ENCODE assay signal across 18 mouse cellular contexts in genomic region chr12:102622302-102622842, GRCm38 (mm10).
A peak's percentile ranks its signal among the peaks of the same experiment; 100 is the strongest.
DNase-seq lines count a peak whose midpoint lies in the region; ATAC-seq and TF ChIP-seq lines count a peak whose summit lies in the region.
"Had no signal": no experiment of that assay in that cellular context is flagged by ENCODE, and none has a peak within 500 bp of the region (broad histone marks: within the 10 kb centered on the region; RNA-seq: fewer than 3 reads in every experiment).

No protein-coding gene starts in this region.

- intact Hi-C loops in heart, adult 2 months (cut with DNase I) = no loop called here

- TF ChIP-seq EP300 in heart, adult 2 months (IDR thresholded peaks at IDR 0.05; ENCODE audit: insufficient read depth, low read depth, low read length) = no peak

- H3K4me3 ChIP-seq in heart, embryonic 16.5 days (ENCODE audit: low read length) = no peak overlapping the region
- no peak overlapping the region for H3K4me3 ChIP-seq in heart, adult 2 months
- no peak overlapping the region for H3K4me3 ChIP-seq in intestine, embryonic 16.5 days (ENCODE audit: low read length)
- H3K4me3 ChIP-seq: heart, embryonic 15.5 days; liver, embryonic 15.5 days had no signal

- ATAC-seq in heart, embryonic 16.5 days (replicated peaks; ENCODE audit: extremely low read depth, insufficient read depth, low FRiP score) = 0 out of 2 replicates have a peak, but pooled peaks have one; percentile 20
- no peak for ATAC-seq in intestine, embryonic 16.5 days

- H3K79me2 ChIP-seq in heart, adult 2 months (replicated peaks; ENCODE audit: control insufficient read depth, insufficient read depth, low read length) = no peaks in the 10 kb centered on the region

- H3K9ac ChIP-seq in heart, embryonic 16.5 days (ENCODE audit: low read length) = no peak overlapping the region
- H3K9ac ChIP-seq in heart, adult 2 months (ENCODE audit: low read depth, low read length) = no peak overlapping the region
- peak overlapping the region; percentile 4 for H3K9ac ChIP-seq in intestine, embryonic 16.5 days (ENCODE audit: low read depth, low read length)
- H3K9ac ChIP-seq: heart, embryonic 15.5 days; hindbrain, embryonic 14.5 days; liver, embryonic 15.5 days had no signal

- no peak overlapping the region for H3K4me2 ChIP-seq in heart, embryonic 16.5 days (ENCODE audit: low read depth, low read length)
- no peak overlapping the region for H3K4me2 ChIP-seq in intestine, embryonic 16.5 days (ENCODE audit: low read depth, low read length)
- H3K4me2 ChIP-seq: heart, embryonic 15.5 days; hindbrain, embryonic 14.5 days; liver, embryonic 15.5 days had no signal

- 58% methylated on average over 12 of the region's 12 CpGs for WGBS in heart, embryonic 16.5 days
- 72% methylated on average over 12 of the region's 12 CpGs for WGBS in heart, adult 2 months
- WGBS in intestine, embryonic 16.5 days = 73% methylated on average over 12 of the region's 12 CpGs

- DNase-seq in heart, adult 2 months = no peak
- peak; percentile 71 for DNase-seq in CD4-positive helper T cell, adult 2 months (ENCODE audit: low read depth, low spot score)
- peak; percentile 54 for DNase-seq in T-cell, adult 2 months (ENCODE audit: low spot score)
- DNase-seq in kidney, postnatal 25 days = no peak
- DNase-seq in left cerebral cortex, adult 8-10 months (ENCODE audit: low spot score in 2 of 2) = no peak
- no peak for DNase-seq in cerebellum, postnatal 25 days
- DNase-seq: adrenal gland, postnatal 36 days; cerebellum, adult 11 months; kidney, postnatal 14 days; midbrain, embryonic 14.5 days; right cerebral cortex, adult 18-20 months had no signal

- H3K36me3 ChIP-seq in heart, embryonic 16.5 days (ENCODE audit: control insufficient read depth, insufficient read depth) = no peaks in the 10 kb centered on the region
- no peaks in the 10 kb centered on the region for H3K36me3 ChIP-seq in heart, adult 2 months (ENCODE audit: control insufficient read depth, insufficient read depth, low read length)
- H3K36me3 ChIP-seq in intestine, embryonic 16.5 days (ENCODE audit: control insufficient read depth, insufficient read depth, low read length) = no peaks in the 10 kb centered on the region
- H3K36me3 ChIP-seq: heart, embryonic 15.5 days; liver, embryonic 15.5 days had no signal

- no peak overlapping the region for H3K27ac ChIP-seq in heart, embryonic 16.5 days (ENCODE audit: low read length)
- no peak overlapping the region for H3K27ac ChIP-seq in heart, adult 2 months
- peak overlapping the region; percentile 79 for H3K27ac ChIP-seq in intestine, embryonic 16.5 days (ENCODE audit: low read length)
- H3K27ac ChIP-seq: heart, embryonic 15.5 days; hindbrain, embryonic 14.5 days; liver, embryonic 15.5 days; macrophage had no signal

- no peak for TF ChIP-seq CTCF in heart, adult 2 months (IDR thresholded peaks at IDR 0.05)

- no peak for TF ChIP-seq POLR2A in heart, adult 2 months (IDR thresholded peaks at IDR 0.05; ENCODE audit: insufficient read depth, low read depth, low read length)

- H3K9me3 ChIP-seq in heart, embryonic 16.5 days (replicated peaks; ENCODE audit: control insufficient read depth, low read length) = no peaks in the 10 kb centered on the region
- H3K9me3 ChIP-seq in intestine, embryonic 16.5 days (ENCODE audit: control insufficient read depth, low read length) = no peaks in the 10 kb centered on the region
- H3K9me3 ChIP-seq: heart, embryonic 15.5 days; liver, embryonic 15.5 days had no signal

- 0 out of 2 replicates have a peak, but pooled peaks cover 3% of the 10 kb centered on the region for H3K4me1 ChIP-seq in heart, embryonic 16.5 days (ENCODE audit: control insufficient read depth, insufficient read depth, low read length)
- no peaks in the 10 kb centered on the region for H3K4me1 ChIP-seq in heart, adult 2 months (ENCODE audit: control insufficient read depth, insufficient read depth, low read length)
- H3K4me1 ChIP-seq in intestine, embryonic 16.5 days (ENCODE audit: control insufficient read depth, insufficient read depth, low read length) = peaks cover 58% of the 10 kb centered on the region
- H3K4me1 ChIP-seq: heart, embryonic 15.5 days had no signal

- H3K27me3 ChIP-seq in heart, embryonic 16.5 days (ENCODE audit: control insufficient read depth, insufficient read depth, low read length) = no peaks in the 10 kb centered on the region
- H3K27me3 ChIP-seq in heart, adult 2 months (ENCODE audit: control insufficient read depth, insufficient read depth, low read length) = no peaks in the 10 kb centered on the region
- H3K27me3 ChIP-seq in intestine, embryonic 16.5 days (replicated peaks; ENCODE audit: control insufficient read depth, insufficient read depth, low read length) = no peaks in the 10 kb centered on the region
- H3K27me3 ChIP-seq: CH12.LX; heart, embryonic 15.5 days; liver, embryonic 15.5 days had no signal

Comparison
In these comparisons a context has a peak if more than half of its experiments do, and no peak if none do; other contexts are left out.
1. DNase-seq: peak in CD4-positive helper T cell, adult 2 months (single experiment) and T-cell, adult 2 months (single experiment); none in heart, adult 2 months (0 of 2), kidney, postnatal 25 days (0 of 2), left cerebral cortex, adult 8-10 months (0 of 2) and cerebellum, postnatal 25 days (0 of 2).